ENCODE assay signal across 8 mouse cellular contexts in the genomic region with DNA sequence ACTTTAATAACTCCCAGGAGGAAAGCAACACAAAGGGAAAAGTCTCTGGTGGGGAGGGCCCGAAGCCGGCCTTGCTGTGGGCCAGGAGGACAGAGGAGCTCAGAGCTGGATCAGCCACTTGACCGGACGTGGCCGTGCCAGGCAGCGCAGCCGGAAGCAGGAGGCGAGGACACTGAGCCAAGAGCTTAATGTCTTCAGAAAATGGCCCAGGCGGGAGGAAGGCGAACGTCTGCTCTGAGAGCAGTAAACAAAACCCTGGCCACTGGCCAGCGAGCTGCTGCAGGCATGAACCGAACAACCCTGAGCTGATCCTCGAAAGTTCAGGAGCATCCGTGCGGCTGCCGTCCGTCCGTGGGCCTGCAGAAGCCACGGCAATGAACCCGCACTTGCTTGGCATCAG. TPM values are rescaled to one million over a fixed set of nuclear protein-coding genes. Genes with fewer than 3 reads are reported as not detected.
DNase-seq lines count a peak whose midpoint lies in the region; ATAC-seq and TF ChIP-seq lines count a peak whose summit lies in the region.

No protein-coding gene starts in this region.

- no peaks in the 10 kb centered on the region for H3K27me3 ChIP-seq in forebrain, embryonic 15.5 days
- H3K27me3 ChIP-seq in hindbrain, embryonic 16.5 days (replicated peaks; ENCODE audit: control insufficient read depth, insufficient read depth, low read length), result no peaks in the 10 kb centered on the region
- no peaks in the 10 kb centered on the region for H3K27me3 ChIP-seq in midbrain, embryonic 12.5 days

- no peak overlapping the region for H3K27ac ChIP-seq in forebrain, embryonic 15.5 days (replicated peaks)
- peak overlapping the region; percentile 61 for H3K27ac ChIP-seq in hindbrain, embryonic 16.5 days (ENCODE audit: low read depth, low read length)
- H3K27ac ChIP-seq in left cerebral cortex, adult 2 months, result peak overlapping the region; percentile 33; the same call in 1 of the 2 replicates
- H3K27ac ChIP-seq in midbrain, embryonic 12.5 days (replicated peaks), result 0 out of 2 replicates have a peak overlapping the region, but pooled peaks have one; percentile 25

- 36% methylated on average over 21 of the region's 21 CpGs for WGBS in forebrain, embryonic 15.5 days
- 43% methylated on average over 21 of the region's 21 CpGs for WGBS in hindbrain, embryonic 16.5 days
- 66% methylated on average over 21 of the region's 21 CpGs for WGBS in midbrain, embryonic 12.5 days

- no peak overlapping the region for H3K9ac ChIP-seq in forebrain, embryonic 15.5 days (replicated peaks)
- peak overlapping the region; percentile 31; the same call in 1 of the 2 replicates for H3K9ac ChIP-seq in hindbrain, embryonic 16.5 days (ENCODE audit: low read depth, low read length)
- no peak overlapping the region for H3K9ac ChIP-seq in midbrain, embryonic 12.5 days (replicated peaks)

- no peak overlapping the region for H3K4me2 ChIP-seq in forebrain, embryonic 15.5 days (replicated peaks)
- H3K4me2 ChIP-seq in hindbrain, embryonic 16.5 days (ENCODE audit: low read length), result peak overlapping the region; percentile 27; the same call in 1 of the 2 replicates
- no peak overlapping the region for H3K4me2 ChIP-seq in midbrain, embryonic 12.5 days (replicated peaks)

- no peak overlapping the region for H3K4me3 ChIP-seq in forebrain, embryonic 15.5 days
- no peak overlapping the region for H3K4me3 ChIP-seq in hindbrain, embryonic 16.5 days (ENCODE audit: low read length)
- no peak overlapping the region for H3K4me3 ChIP-seq in left cerebral cortex, adult 2 months
- no peak overlapping the region for H3K4me3 ChIP-seq in midbrain, embryonic 12.5 days

- TF ChIP-seq CTCF in left cerebral cortex, adult 2 months (IDR thresholded peaks at IDR 0.05), result no peak

- intact Hi-C loops in left cerebral cortex, adult 2 months (cut with DNase I), result no loop called here

- peaks cover 24% of the 10 kb centered on the region for H3K4me1 ChIP-seq in forebrain, embryonic 15.5 days
- H3K4me1 ChIP-seq in hindbrain, embryonic 16.5 days (ENCODE audit: control insufficient read depth, insufficient read depth, low read depth, low read length), result peaks cover 19% of the 10 kb centered on the region
- peaks cover 40% of the 10 kb centered on the region for H3K4me1 ChIP-seq in midbrain, embryonic 12.5 days

- peak; percentile 41 for ATAC-seq in forebrain, embryonic 15.5 days (replicated peaks)
- ATAC-seq in hindbrain, embryonic 16.5 days, result peak; percentile 77
- ATAC-seq in midbrain, embryonic 12.5 days (ENCODE audit: low FRiP score, low read depth), result no peak

- no peaks in the 10 kb centered on the region for H3K9me3 ChIP-seq in forebrain, embryonic 15.5 days
- no peaks in the 10 kb centered on the region for H3K9me3 ChIP-seq in hindbrain, embryonic 16.5 days (ENCODE audit: control insufficient read depth, low read length)
- no peaks in the 10 kb centered on the region for H3K9me3 ChIP-seq in midbrain, embryonic 12.5 days

- no peaks in the 10 kb centered on the region for H3K36me3 ChIP-seq in forebrain, embryonic 15.5 days
- H3K36me3 ChIP-seq in hindbrain, embryonic 16.5 days (ENCODE audit: control insufficient read depth, insufficient read depth, low read length), result no peaks in the 10 kb centered on the region
- no peaks in the 10 kb centered on the region for H3K36me3 ChIP-seq in midbrain, embryonic 12.5 days

- peak; percentile 66 for DNase-seq in 416B (ENCODE audit: low read depth)
- peak; percentile 68 for DNase-seq in adrenal gland, postnatal 25 days
- DNase-seq in left cerebral cortex, adult 2 months (ENCODE audit: extremely low spot score in 1 of 2, low spot score in 2 of 2), result peak in 1 of 2 experiments; percentile 53
- DNase-seq in urinary bladder, postnatal 25 days (ENCODE audit: low spot score), result peak; percentile 64
- no peak for DNase-seq in spleen, adult 18-20 months

RNA-seq across cellular contexts. Expression of gene Irs2, which starts 29.9 kb away (rescaled TPM):
- 22.1 and 23.0 TPM in 2 replicates for total RNA-seq in adrenal gland, postnatal 25 days (2021)
- polyA plus RNA-seq in forebrain, embryonic 15.5 days (2015; fragmentation: Nextera tagmentation; extraction: Ambion mirVana), result 7.1 and 7.5 TPM in 2 replicates
- 4.1 and 4.6 TPM in 2 replicates for polyA plus RNA-seq in hindbrain, embryonic 16.5 days (2015; fragmentation: Nextera tagmentation; extraction: Ambion mirVana)
- total RNA-seq in left cerebral cortex, adult 2 months (2021), result 100 to 1,000 TPM in 1 of 2 experiments, 10 to 100 TPM in 1; 67.1 to 111 TPM
- 7.9 and 10.0 TPM in 2 replicates for polyA plus RNA-seq in midbrain, embryonic 12.5 days (2016; fragmentation: Nextera tagmentation; extraction: Ambion mirVana)

Comparison
In these comparisons a context has a peak if more than half of its experiments do, and no peak if none do; other contexts are left out.
1. DNase-seq: peak in 416B (single experiment), adrenal gland, postnatal 25 days (single experiment) and urinary bladder, postnatal 25 days (single experiment); none in spleen, adult 18-20 months (0 of 2).